Mouse (Mus musculus): ENCODE measurements at regions not wholly inside any gene's neighbourhood (a gene's known extent, or its start where the extent isn't known, plus 50 kb on each side); places are given as distances from the start of the nearest gene placed in this dataset.

DNA sequence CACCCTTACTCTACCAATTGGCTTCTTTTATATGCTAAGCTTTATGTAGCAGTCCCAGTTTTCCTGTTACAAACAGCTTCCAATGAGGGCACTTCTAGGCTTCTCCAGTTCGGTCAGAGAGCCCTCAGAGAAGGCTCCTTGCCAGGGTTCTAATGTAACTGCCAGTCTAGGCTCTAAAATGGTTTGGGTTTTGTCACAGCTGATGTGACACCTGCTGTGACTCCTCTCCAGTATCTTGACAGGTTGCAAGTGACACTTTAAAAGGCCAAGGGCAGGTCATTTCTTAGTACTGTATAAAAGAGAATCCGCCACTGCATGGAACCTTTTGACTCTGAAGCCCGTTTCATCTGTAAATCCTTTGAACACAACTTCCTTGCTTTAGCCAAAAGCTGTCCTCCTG lies 54.0 kb upstream of the Nedd9 start:
- no peak for DNase-seq

GRCm38 (mm10) chr13:41546063-41546462 lies 58.9 kb upstream of the Nedd9 start:
- DNase-seq, result peak; percentile 5

DNA sequence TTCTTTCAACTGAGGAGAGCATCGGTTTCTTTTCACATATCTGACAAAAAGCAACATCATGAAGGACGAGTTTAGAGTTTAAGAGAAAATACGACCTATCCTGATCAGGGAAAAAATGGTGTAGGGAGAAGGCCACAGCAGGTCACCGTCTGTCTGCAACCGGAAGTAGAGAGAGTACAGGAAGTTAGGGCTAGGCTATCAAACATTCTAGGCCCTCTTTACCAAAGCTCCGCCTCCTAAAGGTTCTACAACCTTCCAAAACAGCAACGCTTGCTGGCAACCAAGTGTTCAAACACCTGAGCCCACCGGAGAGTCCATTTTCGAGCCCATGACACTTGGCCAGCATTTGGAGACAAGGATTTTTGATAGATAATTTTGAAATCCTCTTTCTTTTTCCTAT lies 59.2 kb upstream of the Tmem170b start:
- DNase-seq, result no peak

- DNase-seq, result no peak
These were observed 56.4 kb upstream of the Tmem170b start for GRCm38 (mm10) chr13:41549283-41549682.

DNA sequence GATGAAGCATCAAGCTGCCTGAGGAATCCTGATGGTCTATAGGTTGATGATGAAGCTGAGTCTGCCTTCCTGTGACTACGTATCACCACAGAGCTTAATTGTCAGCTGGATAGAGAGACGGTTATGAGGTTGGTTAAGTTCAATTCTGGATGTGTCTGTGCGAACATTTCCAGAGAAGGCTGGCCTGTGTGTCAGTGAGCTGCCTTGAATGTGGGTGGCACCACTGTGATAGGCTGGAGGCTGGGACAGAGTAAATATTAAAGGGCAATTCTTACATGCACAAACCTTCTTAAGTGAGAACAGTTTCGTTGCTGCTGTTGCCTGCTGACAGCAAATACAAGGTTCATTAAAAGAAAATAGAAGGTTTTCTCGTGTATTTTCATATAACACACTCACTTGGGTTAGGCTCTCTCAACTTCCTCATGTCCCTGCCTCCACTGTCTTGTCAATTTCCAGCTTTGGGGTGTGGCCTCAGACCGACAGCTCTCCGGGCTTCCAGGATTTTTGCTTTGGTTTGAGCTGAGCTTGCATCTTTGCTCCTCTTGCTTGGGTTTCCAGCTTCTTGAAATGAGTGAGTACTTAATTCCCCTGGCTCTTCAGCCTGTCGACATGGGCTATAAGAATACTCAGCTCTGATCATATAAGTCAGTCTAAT lies 55.3 kb upstream of the Tmem170b start:
- DNase-seq, result no peak

- no peak for DNase-seq
These were observed 53.9 kb upstream of the Tmem170b start for GRCm38 (mm10) chr13:41551711-41552349.

GRCm38 (mm10) chr13:41554401-41554800 lies 51.3 kb upstream of the Tmem170b start:
- no peak for DNase-seq
